Mouse (Mus musculus): ENCODE data around the gene Slc25a25. TPM values are rescaled to one million over a fixed set of nuclear protein-coding genes. Genes with fewer than 3 reads are reported as not detected.
"Not testable (repeated sequence)": the region's sequence is repeated elsewhere in the genome, so short reads cannot be mapped to it uniquely, and the experiment has no call there.

Gene Slc25a25
- polyA plus RNA-seq, 1 experiment from 2014 or later: 49.9 TPM

DNA sequence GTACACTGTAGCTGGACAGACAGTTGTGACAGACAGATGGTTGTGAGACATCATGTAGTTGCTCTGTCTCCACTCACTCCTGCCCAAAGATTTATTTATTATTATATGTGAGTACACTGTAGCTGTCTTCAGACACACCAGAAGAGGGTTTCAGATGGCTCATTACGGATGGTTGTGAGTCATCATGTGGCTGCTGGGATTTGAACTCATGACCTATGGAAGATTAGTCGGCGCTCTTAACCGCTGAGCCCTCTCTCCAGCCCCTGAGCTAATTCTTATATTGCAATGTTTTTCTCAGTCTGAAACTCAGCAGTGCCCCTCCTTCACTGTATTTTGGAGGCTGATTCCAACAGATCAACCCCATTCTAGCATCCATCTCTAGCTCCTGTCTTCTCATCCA is 34.5 kb upstream of the Slc25a25 start:
- H3K4me2 ChIP-seq: no peak overlapping the region
- no peak overlapping the region for H3K9ac ChIP-seq
- ATAC-seq (ENCODE audit: low read depth): no peak
- H3K4me3 ChIP-seq: no peak overlapping the region
- H3K36me3 ChIP-seq: no peaks in the 10 kb centered on the region
- H3K27me3 ChIP-seq: no peaks in the 10 kb centered on the region
- no peaks in the 10 kb centered on the region for H3K9me3 ChIP-seq
- H3K27ac ChIP-seq (replicated peaks): no peak overlapping the region
- no peaks in the 10 kb centered on the region for H3K4me1 ChIP-seq (replicated peaks)
- WGBS: 86% methylated on average over 4 of the region's 4 CpGs

DNA sequence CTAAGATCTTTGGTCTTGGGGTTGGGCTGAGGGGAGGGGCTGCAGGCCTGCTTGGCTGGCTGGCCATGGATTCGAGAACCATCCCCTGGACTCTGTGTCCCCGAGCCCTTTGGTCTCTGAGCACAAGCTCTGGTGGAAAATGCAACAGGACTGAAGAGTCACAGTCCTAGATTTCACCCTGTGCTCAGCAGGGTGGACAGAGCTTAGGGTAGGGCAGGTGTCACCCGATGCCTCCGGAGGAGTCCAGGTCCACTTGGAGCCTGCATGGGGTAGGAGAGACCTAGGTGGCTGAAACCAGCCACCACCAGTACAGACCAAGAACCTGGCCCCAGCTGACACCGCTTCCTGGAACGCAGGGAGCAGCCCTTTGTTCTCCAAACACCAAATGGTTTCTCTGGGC is 33.7 kb upstream of the Slc25a25 start:
- Histone ChIP-seq H3K27ac (replicated peaks) (no peak overlapping the region), H3K9me3 (no peaks in the 10 kb centered on the region), H3K27me3 (no peaks in the 10 kb centered on the region), H3K36me3 (no peaks in the 10 kb centered on the region), H3K4me3 (no peak overlapping the region), H3K4me2 (no peak overlapping the region), H3K4me1 (replicated peaks) (no peaks in the 10 kb centered on the region), H3K9ac (no peak overlapping the region)
- ATAC-seq (ENCODE audit: low read depth): no peak
- 89% methylated on average over 6 of the region's 6 CpGs for WGBS

- Histone ChIP-seq H3K4me3 (no peak overlapping the region), H3K36me3 (no peaks in the 10 kb centered on the region), H3K4me1 (replicated peaks) (no peaks in the 10 kb centered on the region), H3K9me3 (no peaks in the 10 kb centered on the region), H3K27me3 (no peaks in the 10 kb centered on the region), H3K9ac (no peak overlapping the region), H3K27ac (replicated peaks) (no peak overlapping the region), H3K4me2 (no peak overlapping the region)
- WGBS: 76% methylated on average over 9 of the region's 9 CpGs
- ATAC-seq (ENCODE audit: low read depth): no peak
Observed at GRCm38 (mm10) chr2:32483179-32483875, 32.1 kb upstream of the Slc25a25 start.

GRCm38 (mm10) chr2:32482351-32482750 is 31.1 kb upstream of the Slc25a25 start:
- WGBS: 92% methylated on average over 8 of the region's 8 CpGs
- Histone ChIP-seq H3K9me3 (no peaks in the 10 kb centered on the region), H3K27me3 (no peaks in the 10 kb centered on the region), H3K9ac (no peak overlapping the region), H3K4me2 (no peak overlapping the region), H3K4me3 (no peak overlapping the region), H3K36me3 (no peaks in the 10 kb centered on the region), H3K4me1 (replicated peaks) (no peaks in the 10 kb centered on the region), H3K27ac (replicated peaks) (no peak overlapping the region)
- no peak for ATAC-seq (ENCODE audit: low read depth)

DNA sequence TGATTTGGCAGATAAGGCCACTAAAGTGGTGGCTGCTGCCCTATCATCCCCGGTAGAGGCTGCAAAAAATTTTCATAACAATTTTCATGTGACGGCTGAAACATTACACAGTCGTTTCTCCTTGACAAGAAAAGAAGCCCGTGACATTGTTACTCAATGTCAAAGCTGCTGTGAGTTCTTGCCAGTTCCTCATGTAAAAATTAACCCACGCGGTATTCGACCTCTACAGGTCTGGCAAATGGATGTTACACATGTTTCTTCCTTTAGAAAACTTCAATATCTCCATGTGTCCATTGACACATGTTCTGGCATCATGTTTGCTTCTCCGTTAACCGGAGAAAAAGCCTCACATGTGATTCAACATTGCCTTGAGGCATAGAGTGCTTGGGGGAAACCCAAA is 24.1 kb upstream of the Slc25a25 start:
- H3K27me3 ChIP-seq; H3K4me3 ChIP-seq; H3K4me1 ChIP-seq (replicated peaks); H3K9ac ChIP-seq; H3K9me3 ChIP-seq; H3K27ac ChIP-seq (replicated peaks); ATAC-seq (ENCODE audit: low read depth); H3K36me3 ChIP-seq; H3K4me2 ChIP-seq: not testable (repeated sequence)
- 97% methylated on average over 4 of the region's 9 CpGs for WGBS

DNA sequence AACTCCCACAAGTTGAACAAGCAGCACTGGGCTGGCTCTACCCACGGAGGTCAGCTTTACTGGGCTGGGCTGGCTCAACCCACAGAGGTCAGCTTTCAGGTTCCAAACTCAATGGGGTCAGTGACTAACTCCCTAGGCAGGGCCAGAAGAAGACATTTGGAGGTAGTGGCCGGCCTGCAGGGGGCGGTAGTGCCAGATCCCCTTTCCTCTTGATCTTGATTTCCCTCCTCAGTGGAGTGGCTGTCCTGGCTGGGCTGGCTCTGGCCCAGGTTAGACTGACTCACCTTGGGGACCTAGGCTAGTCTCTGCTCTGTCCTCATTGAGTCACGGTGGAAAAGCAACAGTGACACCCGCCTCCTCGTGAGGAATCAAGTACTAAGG is 20.4 kb upstream of the Slc25a25 start:
- Histone ChIP-seq H3K4me2 (no peak overlapping the region), H3K4me3 (no peak overlapping the region), H3K36me3 (no peaks in the 10 kb centered on the region), H3K27ac (replicated peaks) (no peak overlapping the region), H3K9me3 (no peaks in the 10 kb centered on the region), H3K9ac (no peak overlapping the region), H3K27me3 (no peaks in the 10 kb centered on the region), H3K4me1 (replicated peaks) (no peaks in the 10 kb centered on the region)
- ATAC-seq (ENCODE audit: low read depth): no peak
- WGBS: 86% methylated on average over 6 of the region's 6 CpGs

- Histone ChIP-seq H3K9ac (no peak overlapping the region), H3K4me3 (no peak overlapping the region), H3K27ac (replicated peaks) (no peak overlapping the region), H3K27me3 (no peaks in the 10 kb centered on the region), H3K4me2 (no peak overlapping the region), H3K36me3 (no peaks in the 10 kb centered on the region), H3K4me1 (replicated peaks) (no peaks in the 10 kb centered on the region), H3K9me3 (no peaks in the 10 kb centered on the region)
- 84% methylated on average over 6 of the region's 6 CpGs for WGBS
- no peak for ATAC-seq (ENCODE audit: low read depth)
Observed at GRCm38 (mm10) chr2:32471001-32471680, 19.9 kb upstream of the Slc25a25 start.

- Histone ChIP-seq H3K9ac (no peak overlapping the region), H3K4me1 (replicated peaks) (no peaks in the 10 kb centered on the region), H3K27me3 (no peaks in the 10 kb centered on the region), H3K27ac (replicated peaks) (no peak overlapping the region), H3K9me3 (no peaks in the 10 kb centered on the region), H3K4me3 (no peak overlapping the region), H3K4me2 (no peak overlapping the region), H3K36me3 (no peaks in the 10 kb centered on the region)
- 76% methylated on average over 6 of the region's 6 CpGs for WGBS
- ATAC-seq (ENCODE audit: low read depth): no peak
Observed at GRCm38 (mm10) chr2:32464212-32464891, 13.1 kb upstream of the Slc25a25 start.

DNA sequence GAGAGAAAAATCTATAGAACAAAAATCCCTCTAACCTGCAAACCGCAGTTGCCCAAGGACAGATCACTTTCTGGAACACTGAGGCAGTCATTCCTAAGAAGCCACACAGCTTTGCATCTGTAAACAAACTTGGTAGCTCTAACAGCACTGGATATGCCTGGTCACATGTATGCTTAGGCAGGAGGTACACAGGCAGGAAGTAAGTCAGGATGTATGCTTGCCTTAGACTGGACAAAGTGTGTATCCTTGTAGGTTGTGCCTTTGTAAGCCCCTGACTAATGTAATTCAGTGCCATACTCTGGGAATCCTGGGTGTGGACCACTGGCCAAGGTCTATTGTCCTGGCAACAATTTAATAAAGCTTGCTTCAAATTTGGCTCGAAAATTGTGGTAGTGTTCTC is 12.5 kb upstream of the Slc25a25 start:
- H3K9me3 ChIP-seq: no peaks in the 10 kb centered on the region
- H3K27ac ChIP-seq (replicated peaks): no peak overlapping the region
- no peak overlapping the region for H3K4me2 ChIP-seq
- H3K27me3 ChIP-seq: no peaks in the 10 kb centered on the region
- no peaks in the 10 kb centered on the region for H3K4me1 ChIP-seq (replicated peaks)
- no peak for ATAC-seq (ENCODE audit: low read depth)
- no peak overlapping the region for H3K4me3 ChIP-seq
- H3K9ac ChIP-seq: no peak overlapping the region
- 75% methylated on average over 2 of the region's 2 CpGs for WGBS
- H3K36me3 ChIP-seq: no peaks in the 10 kb centered on the region

- Histone ChIP-seq H3K9me3 (no peaks in the 10 kb centered on the region), H3K4me3 (no peak overlapping the region), H3K27me3 (no peaks in the 10 kb centered on the region), H3K4me1 (replicated peaks) (peaks cover 5% of the 10 kb centered on the region; the same call in 1 of the 2 replicates), H3K36me3 (peaks cover 14% of the 10 kb centered on the region; the same call in 1 of the 2 replicates), H3K4me2 (no peak overlapping the region), H3K9ac (no peak overlapping the region), H3K27ac (replicated peaks) (no peak overlapping the region)
- no peak for ATAC-seq (ENCODE audit: low read depth)
- WGBS: 94% methylated on average over 2 of the region's 2 CpGs
Observed at GRCm38 (mm10) chr2:32459657-32460056, 8.4 kb upstream of the Slc25a25 start.

GRCm38 (mm10) chr2:32458300-32458699 is 7.1 kb upstream of the Slc25a25 start:
- Histone ChIP-seq H3K27me3 (no peaks in the 10 kb centered on the region), H3K4me1 (replicated peaks) (peaks cover 19% of the 10 kb centered on the region), H3K27ac (replicated peaks) (no peak overlapping the region), H3K36me3 (peaks cover 14% of the 10 kb centered on the region; the same call in 1 of the 2 replicates), H3K4me2 (no peak overlapping the region), H3K9ac (no peak overlapping the region), H3K9me3 (no peaks in the 10 kb centered on the region), H3K4me3 (no peak overlapping the region)
- 91% methylated on average over 2 of the region's 2 CpGs for WGBS
- no peak for ATAC-seq (ENCODE audit: low read depth)

- no peaks in the 10 kb centered on the region for H3K27me3 ChIP-seq
- ATAC-seq (ENCODE audit: low read depth): no peak
- 89% methylated on average over 8 of the region's 8 CpGs for WGBS
- peak overlapping the region; percentile 33; the same call in 1 of the 2 replicates for H3K27ac ChIP-seq (replicated peaks)
- H3K9ac ChIP-seq: no peak overlapping the region
- H3K4me3 ChIP-seq: no peak overlapping the region
- H3K4me2 ChIP-seq: no peak overlapping the region
- H3K36me3 ChIP-seq: peaks cover 14% of the 10 kb centered on the region; the same call in 1 of the 2 replicates
- no peaks in the 10 kb centered on the region for H3K9me3 ChIP-seq
- H3K4me1 ChIP-seq (replicated peaks): peaks cover 39% of the 10 kb centered on the region
Observed at GRCm38 (mm10) chr2:32455101-32455500, 3.9 kb upstream of the Slc25a25 start.
